Mouse (Mus musculus): ENCODE measurements at regions not wholly inside any gene's neighbourhood (a gene's known extent, or its start where the extent isn't known, plus 50 kb on each side); places are given as distances from the start of the nearest gene placed in this dataset.

DNA sequence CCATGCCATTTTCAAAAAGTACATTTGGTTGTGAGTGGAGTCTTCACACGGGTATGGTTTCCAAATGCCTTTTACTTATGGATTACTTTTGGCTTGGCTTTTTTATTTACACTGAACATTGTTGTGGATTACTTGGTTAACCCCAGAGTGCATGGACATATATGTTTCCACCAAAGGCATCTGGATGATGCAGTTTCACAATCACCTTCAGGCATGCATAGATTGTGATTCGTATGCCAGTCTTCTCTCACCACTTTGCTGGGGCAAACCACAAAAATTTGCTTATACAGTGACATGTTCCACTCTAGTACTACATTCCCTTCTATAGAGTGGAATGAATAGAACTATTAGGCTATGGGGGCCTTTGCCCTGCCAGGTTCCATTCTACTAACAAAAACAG, 278.4 kb upstream of the Gm9747 start:
- no peak for TF ChIP-seq CTCF (IDR thresholded peaks at IDR 0.05)
- no peak for TF ChIP-seq EP300 (IDR thresholded peaks at IDR 0.05)

Data from lung, postnatal 0 days (tissue).